Mouse (Mus musculus): ENCODE results near the gene Ccnb3. TPM values are rescaled to one million over a fixed set of nuclear protein-coding genes. Genes with fewer than 3 reads are reported as not detected.

Gene Ccnb3
- not detected for polyA plus RNA-seq (2012; fragmentation: generic; extraction: Trizol)
- long read RNA-seq, experiment 1 = 0 reads
- long read RNA-seq, experiment 2 = 0 reads

DNA sequence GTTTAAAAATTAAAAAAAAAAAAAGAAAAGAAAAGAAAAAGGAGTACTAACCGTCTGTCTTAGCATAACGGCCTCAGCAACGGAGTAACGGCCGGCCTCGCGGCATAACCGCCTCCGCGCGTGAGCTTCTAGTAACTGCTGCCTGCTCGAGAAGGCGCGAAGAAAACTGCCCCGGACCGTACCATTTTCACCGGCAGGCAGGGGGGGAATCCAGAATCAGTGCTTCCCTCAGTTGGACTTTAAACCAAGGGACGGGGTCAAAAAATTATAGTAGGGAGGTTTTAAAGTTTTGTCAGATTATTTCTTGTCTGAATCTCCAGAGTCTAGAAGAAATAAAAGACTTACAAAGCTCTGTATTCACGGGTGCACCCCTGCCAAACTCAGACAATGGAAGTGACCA, at the start of gene Ccnb3:
Ccnb3 (minus strand) TSS at position 101 of the 400 bp plus-strand sequence.
- Histone ChIP-seq H3K36me3 (ENCODE audit: control insufficient read depth, insufficient read depth) (no peaks in the 10 kb centered on the region), H3K27me3 (ENCODE audit: control insufficient read depth, insufficient read depth, insufficient read length) (no peaks in the 10 kb centered on the region), H3K79me3 (ENCODE audit: low read depth) (no peaks in the 10 kb centered on the region), H3K79me2 (ENCODE audit: control insufficient read depth, insufficient read depth) (no peaks in the 10 kb centered on the region), H3ac (ENCODE audit: control insufficient read depth, insufficient read length, low read depth) (no peak within 1 kb of the TSS), H3K4me3 (ENCODE audit: insufficient read depth, poor library complexity, severe bottlenecking) (no peak within 1 kb of the TSS)
- TF ChIP-seq MYOD1 (IDR thresholded peaks at IDR 0.05; ENCODE audit: control insufficient read depth, insufficient read length, low read depth) (no peak), MAX (IDR thresholded peaks at IDR 0.05) (no peak), FOSL1 (IDR thresholded peaks at IDR 0.05; ENCODE audit: insufficient read depth, low read length, poor library complexity, severe bottlenecking) (no peak), CEBPB (IDR thresholded peaks at IDR 0.05; ENCODE audit: low read depth) (no peak), CTCF (IDR thresholded peaks at IDR 0.05; ENCODE audit: control insufficient read depth, insufficient read depth, insufficient read length) (no peak), MYOG (IDR thresholded peaks at IDR 0.05; ENCODE audit: control insufficient read depth, extremely low read depth, insufficient read length) (no peak), USF1 (IDR thresholded peaks at IDR 0.05; ENCODE audit: low read depth) (no peak)

DNA sequence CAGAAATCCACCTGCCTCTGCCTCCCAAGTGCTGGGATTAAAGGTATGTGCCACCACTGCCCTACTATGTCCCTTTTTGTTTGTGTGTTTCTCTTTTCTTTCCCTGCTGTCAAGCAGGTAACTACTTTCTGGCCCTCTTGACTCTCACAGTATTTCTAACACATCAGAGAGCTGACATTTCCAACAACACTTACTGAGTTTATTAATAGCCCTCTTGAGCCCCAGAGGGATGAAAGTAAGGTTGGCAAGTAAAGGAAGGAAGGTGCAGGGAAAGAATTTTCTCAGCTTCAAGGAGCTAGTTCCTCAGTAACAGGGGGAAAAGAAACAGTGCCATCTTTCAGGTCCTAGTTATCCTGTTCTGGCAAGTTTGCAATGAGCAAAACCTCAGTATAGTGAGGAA, 48.9 kb upstream of the Ccnb3 start:
- no peaks in the 10 kb centered on the region for H3K79me2 ChIP-seq (ENCODE audit: control insufficient read depth, insufficient read depth)
- H3ac ChIP-seq (ENCODE audit: control insufficient read depth, insufficient read length, low read depth) = no peak overlapping the region
- H3K4me3 ChIP-seq (ENCODE audit: insufficient read depth, poor library complexity, severe bottlenecking) = no peak overlapping the region
- H3K27me3 ChIP-seq (ENCODE audit: control insufficient read depth, insufficient read depth, insufficient read length) = no peaks in the 10 kb centered on the region
- no peaks in the 10 kb centered on the region for H3K79me3 ChIP-seq (ENCODE audit: low read depth)
- H3K36me3 ChIP-seq (ENCODE audit: control insufficient read depth, insufficient read depth) = no peaks in the 10 kb centered on the region
- TF ChIP-seq FOSL1 (IDR thresholded peaks at IDR 0.05; ENCODE audit: insufficient read depth, low read length, poor library complexity, severe bottlenecking) = no peak

DNA sequence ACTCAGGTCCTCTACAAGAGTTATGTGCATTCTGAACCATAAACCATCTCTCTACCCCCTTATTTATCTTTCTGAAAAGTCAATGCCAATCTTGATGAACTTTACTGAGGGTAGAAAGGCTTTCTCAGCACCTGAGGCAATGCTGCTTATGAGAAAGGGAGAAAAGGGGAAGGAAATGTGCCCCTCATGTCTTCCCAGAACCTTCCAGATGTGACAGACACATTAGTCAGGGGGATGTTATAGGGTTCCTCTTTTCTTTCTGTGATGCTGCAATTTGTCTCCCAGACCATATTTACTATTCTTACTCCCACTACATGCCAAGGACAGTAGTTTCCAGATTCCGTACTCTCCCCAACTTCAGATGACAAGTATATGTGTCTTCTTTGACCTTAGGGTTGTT, 44.5 kb upstream of the Ccnb3 start:
- no peaks in the 10 kb centered on the region for H3K36me3 ChIP-seq (ENCODE audit: control insufficient read depth, insufficient read depth)
- no peaks in the 10 kb centered on the region for H3K79me2 ChIP-seq (ENCODE audit: control insufficient read depth, insufficient read depth)
- no peak overlapping the region for H3ac ChIP-seq (ENCODE audit: control insufficient read depth, insufficient read length, low read depth)
- H3K4me3 ChIP-seq (ENCODE audit: insufficient read depth, poor library complexity, severe bottlenecking) = no peak overlapping the region
- TF ChIP-seq MAX (IDR thresholded peaks at IDR 0.05) (no peak), USF1 (IDR thresholded peaks at IDR 0.05; ENCODE audit: low read depth) (no peak), CEBPB (IDR thresholded peaks at IDR 0.05; ENCODE audit: low read depth) (no peak), FOSL1 (IDR thresholded peaks at IDR 0.05; ENCODE audit: insufficient read depth, low read length, poor library complexity, severe bottlenecking) (no peak), MYOG (IDR thresholded peaks at IDR 0.05; ENCODE audit: control insufficient read depth, extremely low read depth, insufficient read length) (no peak), MYOD1 (IDR thresholded peaks at IDR 0.05; ENCODE audit: control insufficient read depth, insufficient read length, low read depth) (no peak), CTCF (IDR thresholded peaks at IDR 0.05; ENCODE audit: control insufficient read depth, insufficient read depth, insufficient read length) (no peak)
- no peaks in the 10 kb centered on the region for H3K79me3 ChIP-seq (ENCODE audit: low read depth)
- no peaks in the 10 kb centered on the region for H3K27me3 ChIP-seq (ENCODE audit: control insufficient read depth, insufficient read depth, insufficient read length)

DNA sequence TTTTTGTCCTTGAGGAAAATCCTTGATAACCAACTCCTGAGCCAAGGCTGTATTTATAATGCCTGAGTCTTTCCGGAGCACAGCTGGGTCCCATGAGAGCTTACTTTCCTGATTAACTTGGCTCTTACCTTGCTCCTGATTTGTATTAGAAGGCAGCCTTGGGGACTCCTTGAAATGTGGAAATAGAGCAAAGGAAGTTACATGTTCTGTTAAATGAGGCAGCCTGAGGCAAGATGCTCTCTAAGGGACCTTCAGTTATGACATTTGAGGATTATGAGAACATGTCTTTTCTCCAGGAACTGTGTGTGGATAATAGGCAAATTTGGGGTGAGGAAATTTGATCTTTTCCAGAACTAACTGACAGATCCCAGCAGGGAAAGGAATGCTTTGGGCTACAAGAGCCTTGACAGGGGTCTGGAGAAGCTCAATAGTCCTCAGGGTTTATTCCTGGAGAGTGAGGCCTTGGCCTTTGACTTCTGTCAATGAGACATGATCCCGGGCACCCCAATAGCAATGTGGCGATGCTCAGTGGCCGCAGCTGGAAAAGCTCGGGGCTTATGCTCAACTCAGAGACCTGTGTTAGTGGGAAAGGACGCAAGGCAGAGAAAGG, 38.5 kb upstream of the Ccnb3 start:
- no peaks in the 10 kb centered on the region for H3K79me3 ChIP-seq (ENCODE audit: low read depth)
- no peaks in the 10 kb centered on the region for H3K79me2 ChIP-seq (ENCODE audit: control insufficient read depth, insufficient read depth)
- TF ChIP-seq MAX (IDR thresholded peaks at IDR 0.05) = no peak
- TF ChIP-seq USF1 (IDR thresholded peaks at IDR 0.05; ENCODE audit: low read depth) = no peak
- TF ChIP-seq CEBPB (IDR thresholded peaks at IDR 0.05; ENCODE audit: low read depth) = no peak
- TF ChIP-seq MYOG (IDR thresholded peaks at IDR 0.05; ENCODE audit: control insufficient read depth, extremely low read depth, insufficient read length) = no peak
- TF ChIP-seq MYOD1 (IDR thresholded peaks at IDR 0.05; ENCODE audit: control insufficient read depth, insufficient read length, low read depth) = no peak
- TF ChIP-seq CTCF (IDR thresholded peaks at IDR 0.05; ENCODE audit: control insufficient read depth, insufficient read depth, insufficient read length) = no peak
- no peak overlapping the region for H3ac ChIP-seq (ENCODE audit: control insufficient read depth, insufficient read length, low read depth)
- H3K27me3 ChIP-seq (ENCODE audit: control insufficient read depth, insufficient read depth, insufficient read length) = no peaks in the 10 kb centered on the region
- no peaks in the 10 kb centered on the region for H3K36me3 ChIP-seq (ENCODE audit: control insufficient read depth, insufficient read depth)
- H3K4me3 ChIP-seq (ENCODE audit: insufficient read depth, poor library complexity, severe bottlenecking) = no peak overlapping the region

DNA sequence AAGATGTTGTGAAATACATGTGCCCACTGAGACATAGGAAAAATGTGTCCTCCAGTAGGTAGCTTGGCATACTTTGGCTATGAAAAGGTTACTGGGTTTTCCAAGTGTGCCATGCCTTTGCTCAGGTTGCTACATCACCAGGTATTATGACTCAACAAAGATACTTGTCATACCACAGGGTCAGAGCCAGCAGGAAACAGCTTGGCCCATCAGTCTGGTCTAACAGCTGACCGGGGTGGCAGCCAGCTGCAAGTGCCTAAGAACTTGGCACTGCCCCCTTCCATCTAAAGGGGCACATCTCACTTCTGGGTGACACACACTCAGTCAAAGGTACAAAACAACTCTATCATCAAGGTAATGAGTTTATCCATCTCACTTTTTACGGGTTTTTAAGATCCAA, 26.6 kb upstream of the Ccnb3 start:
- Histone ChIP-seq H3K36me3 (ENCODE audit: control insufficient read depth, insufficient read depth) (no peaks in the 10 kb centered on the region), H3K79me3 (ENCODE audit: low read depth) (no peaks in the 10 kb centered on the region), H3K27me3 (ENCODE audit: control insufficient read depth, insufficient read depth, insufficient read length) (no peaks in the 10 kb centered on the region), H3K79me2 (ENCODE audit: control insufficient read depth, insufficient read depth) (no peaks in the 10 kb centered on the region), H3K4me3 (ENCODE audit: insufficient read depth, poor library complexity, severe bottlenecking) (no peak overlapping the region), H3ac (ENCODE audit: control insufficient read depth, insufficient read length, low read depth) (no peak overlapping the region)
- TF ChIP-seq CEBPB (IDR thresholded peaks at IDR 0.05; ENCODE audit: low read depth) (no peak), CTCF (IDR thresholded peaks at IDR 0.05; ENCODE audit: control insufficient read depth, insufficient read depth, insufficient read length) (no peak), FOSL1 (IDR thresholded peaks at IDR 0.05; ENCODE audit: insufficient read depth, low read length, poor library complexity, severe bottlenecking) (no peak), USF1 (IDR thresholded peaks at IDR 0.05; ENCODE audit: low read depth) (no peak), MAX (IDR thresholded peaks at IDR 0.05) (no peak), MYOD1 (IDR thresholded peaks at IDR 0.05; ENCODE audit: control insufficient read depth, insufficient read length, low read depth) (no peak), MYOG (IDR thresholded peaks at IDR 0.05; ENCODE audit: control insufficient read depth, extremely low read depth, insufficient read length) (no peak)

DNA sequence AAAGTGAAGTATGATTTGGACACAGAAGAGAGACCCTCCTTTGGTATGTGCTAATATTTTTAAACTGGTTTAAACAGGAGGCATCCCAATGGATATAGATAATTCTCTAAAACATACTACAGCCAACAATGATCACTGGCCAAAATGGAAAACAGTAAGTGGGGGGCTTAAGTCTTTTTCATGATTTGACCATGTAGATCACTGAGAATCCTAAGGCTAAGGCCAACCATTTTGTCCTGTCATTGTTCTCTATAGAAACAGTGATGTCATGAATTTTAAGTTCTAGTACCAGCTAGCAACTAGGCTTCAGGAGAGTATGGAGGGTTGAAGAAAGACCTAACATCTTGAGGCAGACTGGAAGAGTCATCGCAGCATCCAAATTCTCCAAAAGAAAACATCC, 25.8 kb upstream of the Ccnb3 start, which contains the start of gene Akap4:
Akap4 (plus strand) TSS at position 301 of the 400 bp plus-strand sequence.
- Histone ChIP-seq H3K79me3 (ENCODE audit: low read depth) (no peaks in the 10 kb centered on the region), H3K79me2 (ENCODE audit: control insufficient read depth, insufficient read depth) (no peaks in the 10 kb centered on the region), H3K4me3 (ENCODE audit: insufficient read depth, poor library complexity, severe bottlenecking) (no peak within 1 kb of the TSS), H3K36me3 (ENCODE audit: control insufficient read depth, insufficient read depth) (no peaks in the 10 kb centered on the region), H3K27me3 (ENCODE audit: control insufficient read depth, insufficient read depth, insufficient read length) (no peaks in the 10 kb centered on the region), H3ac (ENCODE audit: control insufficient read depth, insufficient read length, low read depth) (no peak within 1 kb of the TSS)
- TF ChIP-seq MYOG (IDR thresholded peaks at IDR 0.05; ENCODE audit: control insufficient read depth, extremely low read depth, insufficient read length) (no peak), USF1 (IDR thresholded peaks at IDR 0.05; ENCODE audit: low read depth) (no peak), MYOD1 (IDR thresholded peaks at IDR 0.05; ENCODE audit: control insufficient read depth, insufficient read length, low read depth) (no peak), CTCF (IDR thresholded peaks at IDR 0.05; ENCODE audit: control insufficient read depth, insufficient read depth, insufficient read length) (no peak), FOSL1 (IDR thresholded peaks at IDR 0.05; ENCODE audit: insufficient read depth, low read length, poor library complexity, severe bottlenecking) (no peak), MAX (IDR thresholded peaks at IDR 0.05) (no peak), CEBPB (IDR thresholded peaks at IDR 0.05; ENCODE audit: low read depth) (no peak)

All from C2C12 (cell line).